Comparison of ENCODE assay signal across 11 mouse cellular contexts in the genomic region with DNA sequence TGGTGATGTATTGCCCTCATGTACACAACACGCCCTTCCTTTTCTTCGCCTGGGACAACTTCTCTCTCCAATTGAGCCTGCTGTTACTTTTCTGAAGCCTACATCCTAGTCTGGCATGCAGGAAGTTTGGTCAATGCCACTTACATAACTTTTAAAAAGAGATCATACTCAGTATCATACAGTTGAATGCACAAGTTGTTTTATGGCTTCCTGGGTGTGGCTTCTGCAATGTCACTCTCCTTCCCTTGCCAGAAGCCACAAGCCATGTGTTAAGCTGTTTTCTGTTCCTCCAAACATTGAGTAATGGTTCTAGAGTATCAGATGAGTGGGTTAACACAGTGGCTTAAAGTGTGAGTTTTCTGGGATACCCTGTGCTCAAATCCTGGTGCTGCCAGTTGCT. TPM values are rescaled to one million over a fixed set of nuclear protein-coding genes. Genes with fewer than 3 reads are reported as not detected.
DNase-seq lines count a peak whose midpoint lies in the region; ATAC-seq and TF ChIP-seq lines count a peak whose summit lies in the region.
"Had no signal": no experiment of that assay in that cellular context is flagged by ENCODE, and none has a peak within 500 bp of the region (broad histone marks: within the 10 kb centered on the region; RNA-seq: fewer than 3 reads in every experiment).

No protein-coding gene starts in this region.

- no peak overlapping the region for H3K4me3 ChIP-seq in embryonic facial prominence, embryonic 14.5 days (ENCODE audit: low read depth, low read length)
- H3K4me3 ChIP-seq in embryonic facial prominence, embryonic 10.5 days = no peak overlapping the region
- H3K4me3 ChIP-seq in left cerebral cortex, adult 2 months = no peak overlapping the region
- no peak overlapping the region for H3K4me3 ChIP-seq in bone marrow macrophage, adult 2 months (ENCODE audit: insufficient read depth, low read length)
- H3K4me3 ChIP-seq in thymus, adult 2 months (ENCODE audit: control insufficient read depth, insufficient read depth, low read length) = no peak overlapping the region
- H3K4me3 ChIP-seq: heart, adult 2 months; limb, embryonic 10.5 days had no signal

- TF ChIP-seq CTCF in left cerebral cortex, adult 2 months (IDR thresholded peaks at IDR 0.05) = no peak
- TF ChIP-seq CTCF in bone marrow macrophage, adult 2 months (IDR thresholded peaks at IDR 0.05; ENCODE audit: low read depth, low read length) = no peak
- no peak for TF ChIP-seq CTCF in thymus, adult 2 months (IDR thresholded peaks at IDR 0.05; ENCODE audit: borderline replicate concordance, control insufficient read depth, extremely low read depth, insufficient read depth, low read length, poor library complexity)

- H3K9me3 ChIP-seq in embryonic facial prominence, embryonic 14.5 days (ENCODE audit: control insufficient read depth, low read length) = no peaks in the 10 kb centered on the region
- no peaks in the 10 kb centered on the region for H3K9me3 ChIP-seq in embryonic facial prominence, embryonic 10.5 days
- H3K9me3 ChIP-seq: limb, embryonic 10.5 days had no signal

- no peaks in the 10 kb centered on the region for H3K27me3 ChIP-seq in embryonic facial prominence, embryonic 14.5 days (replicated peaks; ENCODE audit: control insufficient read depth, insufficient read depth, low read length)
- H3K27me3 ChIP-seq in embryonic facial prominence, embryonic 10.5 days (replicated peaks; ENCODE audit: low read depth, poor library complexity, severe bottlenecking) = no peaks in the 10 kb centered on the region
- H3K27me3 ChIP-seq in thymus, adult 2 months (ENCODE audit: control insufficient read depth, insufficient read depth, low read length) = no peaks in the 10 kb centered on the region

- no peak for TF ChIP-seq POLR2A in bone marrow macrophage, adult 2 months (IDR thresholded peaks at IDR 0.05; ENCODE audit: borderline replicate concordance, low read depth, low read length)
- TF ChIP-seq POLR2A in thymus, adult 2 months (IDR thresholded peaks at IDR 0.05; ENCODE audit: control insufficient read depth, extremely low read depth, insufficient read depth, low read length, poor library complexity) = no peak

- no peaks in the 10 kb centered on the region for H3K36me3 ChIP-seq in embryonic facial prominence, embryonic 14.5 days (ENCODE audit: control insufficient read depth, insufficient read depth, low read length)
- no peaks in the 10 kb centered on the region for H3K36me3 ChIP-seq in embryonic facial prominence, embryonic 10.5 days (replicated peaks)
- H3K36me3 ChIP-seq in thymus, adult 2 months (ENCODE audit: control insufficient read depth, insufficient read depth, low read length) = no peaks in the 10 kb centered on the region
- H3K36me3 ChIP-seq: limb, embryonic 10.5 days had no signal

- H3K4me2 ChIP-seq in embryonic facial prominence, embryonic 14.5 days (ENCODE audit: low read depth, low read length) = no peak overlapping the region

- H3K9ac ChIP-seq in embryonic facial prominence, embryonic 14.5 days (ENCODE audit: low read depth, low read length) = no peak overlapping the region

- ATAC-seq in embryonic facial prominence, embryonic 14.5 days (ENCODE audit: low read depth) = no peak
- ATAC-seq in megakaryocyte progenitor cell, adult 5-6 weeks (replicated peaks; ENCODE audit: poor library complexity) = peak; percentile 71

- 86% methylated on average over 2 of the region's 2 CpGs for WGBS in embryonic facial prominence, embryonic 14.5 days
- WGBS in embryonic facial prominence, embryonic 10.5 days = 92% methylated on average over 2 of the region's 2 CpGs
- 19% methylated on average over 2 of the region's 2 CpGs for WGBS in thymus, adult 2 months

- H3K4me1 ChIP-seq in embryonic facial prominence, embryonic 14.5 days (ENCODE audit: control insufficient read depth, insufficient read depth, low read length) = no peaks in the 10 kb centered on the region; the same call in 1 of the 2 replicates
- peaks cover 11% of the 10 kb centered on the region for H3K4me1 ChIP-seq in embryonic facial prominence, embryonic 10.5 days
- H3K4me1 ChIP-seq in bone marrow macrophage, adult 2 months (ENCODE audit: control insufficient read depth, insufficient read depth, low read length) = peaks cover 32% of the 10 kb centered on the region
- H3K4me1 ChIP-seq in thymus, adult 2 months (replicated peaks; ENCODE audit: control insufficient read depth, insufficient read depth, low read length) = peaks cover 7% of the 10 kb centered on the region

- H3K27ac ChIP-seq in embryonic facial prominence, embryonic 14.5 days (replicated peaks; ENCODE audit: low read depth, low read length) = no peak overlapping the region
- no peak overlapping the region for H3K27ac ChIP-seq in embryonic facial prominence, embryonic 10.5 days (replicated peaks)
- peak overlapping the region; percentile 36; the same call in 1 of the 2 replicates for H3K27ac ChIP-seq in left cerebral cortex, adult 2 months
- peak overlapping the region; percentile 62 for H3K27ac ChIP-seq in bone marrow macrophage, adult 2 months (ENCODE audit: insufficient read depth, low read depth, low read length)
- no peak overlapping the region for H3K27ac ChIP-seq in thymus, adult 2 months (ENCODE audit: control insufficient read depth, insufficient read depth, low read length)
- H3K27ac ChIP-seq: heart, adult 2 months; limb, embryonic 10.5 days had no signal

- DNase-seq in embryonic facial prominence, embryonic 14.5 days (ENCODE audit: low spot score) = peak; percentile 23
- DNase-seq in embryonic facial prominence, embryonic 10.5 days (ENCODE audit: low spot score) = no peak
- no peak for DNase-seq in left cerebral cortex, adult 2 months (ENCODE audit: extremely low spot score in 1 of 2, low spot score in 2 of 2)
- no peak for DNase-seq in left cerebral cortex, adult 8-10 months (ENCODE audit: low spot score in 2 of 2)
- DNase-seq in thymus, adult 2 months = no peak
- DNase-seq in layer of hippocampus, postnatal 14 days (ENCODE audit: low spot score in 2 of 2) = no peak
- DNase-seq: adrenal gland, postnatal 14 days had no signal

- intact Hi-C loops in left cerebral cortex, adult 2 months (cut with DNase I) = loop anchor here (5.0 kb wide), 1 partner anchor 622 kb away; the partner anchor contains the start of gene Mycn

RNA-seq across cellular contexts. Expression of gene Fam49a, which starts 58.8 kb away (rescaled TPM):
- polyA plus RNA-seq in embryonic facial prominence, embryonic 14.5 days (2014; fragmentation: Nextera tagmentation; extraction: Ambion mirVana) = 14.4 and 16.0 TPM in 2 replicates
- polyA plus RNA-seq in embryonic facial prominence, embryonic 10.5 days (2016; fragmentation: Nextera tagmentation; extraction: Ambion mirVana) = 6.3 and 6.4 TPM in 2 replicates
- total RNA-seq in left cerebral cortex, adult 2 months (2021) = 100 to 1,000 TPM; 174 to 176 TPM
- 100 to 1,000 TPM; 156 to 178 (median 169) TPM for total RNA-seq in left cerebral cortex, adult 8-10 months (2022)
- 68.2 and 82.8 TPM in 2 replicates for polyA plus RNA-seq in bone marrow macrophage, adult 2 months (2012; ENCODE audit: insufficient read depth, insufficient read length, missing spikeins)
- 10.7 and 11.8 TPM in 2 replicates for total RNA-seq in megakaryocyte progenitor cell, adult 5-6 weeks (2015)
- total RNA-seq in megakaryocyte progenitor cell, adult 5-6 weeks (2017) = 7.2 and 7.5 TPM in 2 replicates
- 5.2 and 5.3 TPM in 2 replicates for polyA plus RNA-seq in thymus, adult 2 months (2012; rRNA removed)
- total RNA-seq in layer of hippocampus, postnatal 14 days (2021) = 100 to 1,000 TPM; 203 to 209 TPM

Comparison
In these comparisons a context has a peak if more than half of its experiments do, and no peak if none do; other contexts are left out.
1. H3K27ac ChIP-seq: peak in left cerebral cortex, adult 2 months (single experiment) and bone marrow macrophage, adult 2 months (single experiment); none in embryonic facial prominence, embryonic 14.5 days (single experiment), embryonic facial prominence, embryonic 10.5 days (single experiment) and thymus, adult 2 months (single experiment).
2. RNA of gene Fam49a, which starts 58.8 kb away (total RNA-seq): 203 to 209 TPM in layer of hippocampus, postnatal 14 days, 174 to 176 TPM in left cerebral cortex, adult 2 months and 156 to 178 TPM in left cerebral cortex, adult 8-10 months; 7.2 to 11.8 TPM in megakaryocyte progenitor cell, adult 5-6 weeks; every median in the first group is over 10 times any median in the second.